Mouse (Mus musculus): Measurements from ENCODE around the gene Irf5.

Irf5 gene

DNA sequence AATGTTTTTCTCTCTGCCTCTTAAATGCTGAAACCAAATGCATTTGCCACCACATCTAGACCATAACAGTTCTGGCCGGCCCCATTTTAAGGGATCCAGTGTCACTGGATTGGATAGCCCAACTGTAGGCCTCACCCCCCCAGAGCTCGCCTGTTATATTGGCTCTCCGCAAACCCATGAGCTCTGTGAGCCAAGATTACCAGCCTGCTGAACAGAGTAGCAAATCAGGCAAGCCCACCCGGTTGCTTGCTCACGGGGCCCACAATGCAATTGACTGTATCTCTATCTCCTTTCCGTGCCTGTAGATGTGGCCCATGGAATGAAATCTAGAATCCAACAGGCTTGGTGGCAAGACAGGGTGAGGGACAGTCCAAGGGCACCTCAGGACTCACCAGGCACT lies 25.6 kb upstream of the Irf5 start:
- Histone ChIP-seq H3K4me3 (replicated peaks; ENCODE audit: low read length) (no peak overlapping the region), H3K9me3 (ENCODE audit: low read length) (no peaks in the 10 kb centered on the region), H3K4me1 (replicated peaks; ENCODE audit: low read depth, low read length) (peaks cover 27% of the 10 kb centered on the region), H3K27me3 (ENCODE audit: insufficient read depth, low read length) (peaks cover 51% of the 10 kb centered on the region), H3K36me3 (ENCODE audit: insufficient read depth, low read length) (no peaks in the 10 kb centered on the region)
- no peak for TF ChIP-seq POU5F1 (IDR thresholded peaks at IDR 0.05; ENCODE audit: borderline replicate concordance, low read length)
- no peak for TF ChIP-seq CTCF (conservative IDR thresholded peaks at IDR 0.05; ENCODE audit: low read length)
- no peak for TF ChIP-seq NANOG (IDR thresholded peaks at IDR 0.05; ENCODE audit: borderline replicate concordance, low read length)

DNA sequence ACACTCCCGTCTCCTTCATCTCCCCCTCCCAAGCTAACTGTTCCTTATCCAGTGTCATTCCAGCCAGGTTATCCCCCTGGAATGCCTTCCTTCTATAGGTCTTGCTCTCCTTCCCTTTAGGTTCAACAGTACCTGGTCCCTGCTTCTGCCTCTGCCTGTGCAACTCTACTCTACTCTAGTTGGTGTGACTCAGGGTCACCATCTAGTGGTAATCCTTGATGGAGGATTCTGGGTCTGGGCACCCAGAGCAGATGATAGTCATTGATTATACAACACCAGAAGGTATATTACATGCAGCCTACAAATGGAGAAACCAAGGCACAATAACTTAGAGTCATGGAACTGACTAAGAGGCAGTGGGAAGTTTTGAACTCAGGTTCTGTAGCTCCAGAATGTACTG lies 24.8 kb upstream of the Irf5 start:
- H3K36me3 ChIP-seq (ENCODE audit: insufficient read depth, low read length): no peaks in the 10 kb centered on the region

DNA sequence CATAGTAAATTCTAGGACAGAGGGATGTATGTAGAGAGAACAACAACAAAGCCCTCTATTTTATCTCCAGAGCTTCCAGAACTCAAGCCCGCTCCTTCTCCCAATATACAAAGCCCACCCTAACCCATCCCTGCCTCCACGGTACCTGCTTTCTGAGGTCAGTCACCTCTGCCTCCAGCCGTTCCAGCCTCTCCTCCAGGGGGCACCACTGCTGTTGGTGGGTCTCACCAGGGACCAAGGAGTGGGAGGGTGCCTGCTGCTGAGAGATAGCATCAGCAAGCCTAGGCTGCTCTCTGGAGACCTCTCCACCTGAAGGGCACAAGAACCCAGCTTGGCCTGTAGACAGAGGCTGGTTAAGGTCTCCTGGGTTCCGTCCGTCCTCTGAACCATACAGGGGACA lies 20.9 kb upstream of the Irf5 start:
- TF ChIP-seq POU5F1 (IDR thresholded peaks at IDR 0.05; ENCODE audit: borderline replicate concordance, low read length): no peak
- no peak for TF ChIP-seq NANOG (IDR thresholded peaks at IDR 0.05; ENCODE audit: borderline replicate concordance, low read length)
- TF ChIP-seq CTCF (conservative IDR thresholded peaks at IDR 0.05; ENCODE audit: low read length): no peak
- Histone ChIP-seq H3K9me3 (ENCODE audit: low read length) (no peaks in the 10 kb centered on the region), H3K4me3 (replicated peaks; ENCODE audit: low read length) (no peak overlapping the region), H3K36me3 (ENCODE audit: insufficient read depth, low read length) (no peaks in the 10 kb centered on the region), H3K27me3 (ENCODE audit: insufficient read depth, low read length) (peaks cover 72% of the 10 kb centered on the region), H3K4me1 (replicated peaks; ENCODE audit: low read depth, low read length) (peaks cover 27% of the 10 kb centered on the region)

More for the DNA sequence above, 24.8 kb upstream of the Irf5 start:
- Histone ChIP-seq H3K4me3 (replicated peaks; ENCODE audit: low read length) (no peak overlapping the region), H3K27me3 (ENCODE audit: insufficient read depth, low read length) (peaks cover 51% of the 10 kb centered on the region), H3K4me1 (replicated peaks; ENCODE audit: low read depth, low read length) (peaks cover 20% of the 10 kb centered on the region), H3K9me3 (ENCODE audit: low read length) (no peaks in the 10 kb centered on the region)
- no peak for TF ChIP-seq NANOG (IDR thresholded peaks at IDR 0.05; ENCODE audit: borderline replicate concordance, low read length)
- no peak for TF ChIP-seq POU5F1 (IDR thresholded peaks at IDR 0.05; ENCODE audit: borderline replicate concordance, low read length)
- peak; percentile 23 for TF ChIP-seq CTCF (conservative IDR thresholded peaks at IDR 0.05; ENCODE audit: low read length)

DNA sequence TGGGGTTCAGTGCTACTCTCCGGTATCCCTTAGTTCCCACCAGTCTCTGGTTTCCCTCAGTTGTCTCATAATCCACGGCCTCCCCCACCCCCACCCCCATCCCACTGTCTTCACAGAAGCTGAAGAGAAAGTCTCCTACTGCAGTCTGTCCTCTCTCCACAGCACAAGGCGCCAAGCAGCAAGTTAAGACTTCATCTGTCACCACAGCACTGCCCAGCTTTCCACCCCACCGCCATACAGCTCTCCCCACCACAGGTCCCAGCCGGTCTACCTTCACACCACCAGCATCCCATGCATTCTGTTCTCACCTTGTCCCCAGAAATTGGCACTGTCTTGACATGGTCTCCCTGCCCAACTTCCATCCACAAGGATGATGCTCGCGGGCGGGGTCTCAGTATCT lies 19.6 kb upstream of the Irf5 start:
- no peak for TF ChIP-seq CTCF (conservative IDR thresholded peaks at IDR 0.05; ENCODE audit: low read length)
- TF ChIP-seq NANOG (IDR thresholded peaks at IDR 0.05; ENCODE audit: borderline replicate concordance, low read length): no peak
- TF ChIP-seq POU5F1 (IDR thresholded peaks at IDR 0.05; ENCODE audit: borderline replicate concordance, low read length): no peak
- Histone ChIP-seq H3K27me3 (ENCODE audit: insufficient read depth, low read length) (peaks cover 76% of the 10 kb centered on the region), H3K36me3 (ENCODE audit: insufficient read depth, low read length) (no peaks in the 10 kb centered on the region), H3K4me3 (replicated peaks; ENCODE audit: low read length) (peak overlapping the region; percentile 79), H3K9me3 (ENCODE audit: low read length) (no peaks in the 10 kb centered on the region), H3K4me1 (replicated peaks; ENCODE audit: low read depth, low read length) (peaks cover 28% of the 10 kb centered on the region)

DNA sequence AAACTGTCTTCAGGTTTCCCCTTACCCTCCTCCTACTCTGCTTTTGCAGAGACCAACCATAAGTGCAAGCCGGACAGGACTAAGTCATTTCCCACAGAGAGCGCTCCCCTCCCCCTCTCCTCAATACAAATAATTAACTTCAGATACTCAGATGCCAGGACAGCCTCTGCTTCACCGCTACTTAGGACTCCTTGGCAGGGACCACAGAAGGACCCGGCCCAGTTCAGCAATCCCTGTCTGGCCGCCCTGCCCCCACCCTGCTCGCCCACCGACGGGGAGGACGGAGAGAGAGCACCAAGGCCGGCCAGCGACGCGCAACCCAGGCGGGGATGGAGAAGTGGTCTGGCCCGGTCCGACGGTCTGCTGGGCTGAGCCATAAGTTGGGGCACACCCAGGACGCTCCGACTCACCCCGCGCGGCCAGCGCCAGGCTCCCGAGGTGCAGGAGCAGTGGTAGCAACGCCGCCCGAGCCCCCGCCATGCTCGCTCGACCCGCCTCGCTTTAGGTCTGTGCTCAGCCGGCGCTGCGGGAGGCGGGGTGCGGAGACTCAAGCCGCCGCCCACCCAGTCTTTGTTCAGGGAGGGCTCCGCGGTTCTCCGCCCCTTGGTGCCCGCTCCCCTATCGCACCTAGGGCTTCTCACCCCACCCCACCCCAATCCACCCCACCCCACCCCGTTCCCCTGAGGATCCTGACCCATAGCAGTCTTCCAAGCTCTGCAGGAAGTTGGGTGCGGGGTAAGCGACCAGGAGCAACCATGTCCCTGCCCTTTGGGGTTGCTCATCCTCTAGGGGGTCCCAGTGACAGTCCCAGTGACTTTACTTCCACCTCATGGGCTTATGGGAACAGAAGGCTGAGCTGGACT lies 18.7 kb upstream of the Irf5 start, which contains the start of gene Kcp:
Kcp (minus strand) TSS at position 506 of the 863 bp plus-strand sequence.
- H3K4me3 ChIP-seq (replicated peaks; ENCODE audit: low read length): peak within 1 kb of the TSS; percentile 79
- peaks cover 37% of the 10 kb centered on the region for H3K4me1 ChIP-seq (replicated peaks; ENCODE audit: low read depth, low read length)
- no peaks in the 10 kb centered on the region for H3K36me3 ChIP-seq (ENCODE audit: insufficient read depth, low read length)
- no peaks in the 10 kb centered on the region for H3K9me3 ChIP-seq (ENCODE audit: low read length)
- peaks cover 81% of the 10 kb centered on the region for H3K27me3 ChIP-seq (ENCODE audit: insufficient read depth, low read length)
- no peak for TF ChIP-seq NANOG (IDR thresholded peaks at IDR 0.05; ENCODE audit: borderline replicate concordance, low read length)
- TF ChIP-seq POU5F1 (IDR thresholded peaks at IDR 0.05; ENCODE audit: borderline replicate concordance, low read length): no peak
- TF ChIP-seq CTCF (conservative IDR thresholded peaks at IDR 0.05; ENCODE audit: low read length): no peak

DNA sequence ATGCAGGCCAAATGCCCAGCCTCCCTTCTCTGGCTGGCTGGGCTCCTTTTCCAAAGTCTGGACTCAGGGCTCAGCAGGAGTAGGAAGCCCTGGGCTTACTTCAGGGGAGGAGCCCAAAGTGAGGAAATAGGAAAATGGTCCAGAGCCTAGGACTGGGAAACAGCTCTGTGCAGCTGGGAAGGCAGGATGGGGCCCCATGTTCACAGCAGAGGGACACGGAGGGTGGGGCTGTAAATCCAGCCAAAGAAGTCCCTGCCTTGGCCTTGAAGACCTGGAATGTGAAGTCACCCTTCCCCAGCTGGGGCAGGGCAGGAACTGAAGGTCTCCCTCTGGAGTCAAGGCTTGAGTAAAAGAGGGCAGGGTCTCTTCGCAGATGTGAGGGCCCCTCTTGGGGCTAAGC lies 17.3 kb upstream of the Irf5 start:
- Histone ChIP-seq H3K4me3 (replicated peaks; ENCODE audit: low read length) (no peak overlapping the region; the same call in 1 of the 2 replicates), H3K4me1 (replicated peaks; ENCODE audit: low read depth, low read length) (peaks cover 46% of the 10 kb centered on the region), H3K9me3 (ENCODE audit: low read length) (no peaks in the 10 kb centered on the region), H3K27me3 (ENCODE audit: insufficient read depth, low read length) (peaks cover 74% of the 10 kb centered on the region), H3K36me3 (ENCODE audit: insufficient read depth, low read length) (no peaks in the 10 kb centered on the region)
- TF ChIP-seq POU5F1 (IDR thresholded peaks at IDR 0.05; ENCODE audit: borderline replicate concordance, low read length) (no peak), NANOG (IDR thresholded peaks at IDR 0.05; ENCODE audit: borderline replicate concordance, low read length) (no peak), CTCF (conservative IDR thresholded peaks at IDR 0.05; ENCODE audit: low read length) (no peak)

DNA sequence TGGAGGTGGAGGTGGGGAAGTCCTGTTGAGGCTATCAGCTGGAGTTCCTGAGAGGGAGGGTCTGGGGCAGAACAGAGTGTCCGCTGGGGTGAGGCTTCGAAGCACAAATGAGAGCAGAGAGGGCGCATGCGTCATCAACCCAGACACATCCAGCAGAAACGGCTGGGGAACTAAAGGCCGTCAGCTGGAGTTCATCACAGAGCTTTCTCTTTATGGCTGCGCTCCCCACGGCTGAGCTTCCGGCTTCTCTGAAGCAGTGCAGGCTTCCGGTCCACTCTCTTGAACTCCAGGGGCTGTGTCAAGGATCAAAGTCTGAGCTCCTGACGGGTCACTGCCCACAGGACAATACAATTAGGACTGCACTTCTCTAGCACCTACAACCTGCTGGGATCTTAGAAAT lies 13.1 kb upstream of the Irf5 start:
- Histone ChIP-seq H3K4me1 (replicated peaks; ENCODE audit: low read depth, low read length) (peaks cover 41% of the 10 kb centered on the region), H3K36me3 (ENCODE audit: insufficient read depth, low read length) (no peaks in the 10 kb centered on the region)
- TF ChIP-seq POU5F1 (IDR thresholded peaks at IDR 0.05; ENCODE audit: borderline replicate concordance, low read length) (no peak), CTCF (conservative IDR thresholded peaks at IDR 0.05; ENCODE audit: low read length) (no peak), NANOG (IDR thresholded peaks at IDR 0.05; ENCODE audit: borderline replicate concordance, low read length) (no peak)

DNA sequence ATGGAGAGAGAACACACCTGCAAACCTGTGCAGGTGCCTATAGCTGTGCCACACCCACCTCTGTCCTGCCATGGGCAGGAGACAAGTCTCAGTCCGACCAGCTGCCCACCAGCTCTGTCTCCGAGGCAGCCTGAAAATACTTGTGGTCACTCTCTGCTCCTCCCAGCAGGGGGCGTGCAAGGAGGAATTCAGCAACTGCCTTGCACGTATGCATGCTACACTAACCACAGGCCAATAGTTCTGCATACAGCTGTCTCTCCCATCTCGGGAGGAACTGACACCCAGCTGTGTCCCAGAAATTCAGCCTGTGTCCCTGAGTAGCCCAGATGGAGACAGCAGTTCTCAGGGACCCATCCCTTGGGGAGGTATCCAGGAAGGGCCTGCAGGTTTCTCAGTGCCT lies 9.3 kb upstream of the Irf5 start:
- TF ChIP-seq NANOG (IDR thresholded peaks at IDR 0.05; ENCODE audit: borderline replicate concordance, low read length) (no peak), CTCF (conservative IDR thresholded peaks at IDR 0.05; ENCODE audit: low read length) (peak; percentile 65)
- Histone ChIP-seq H3K9me3 (ENCODE audit: low read length) (peaks cover 8% of the 10 kb centered on the region; the same call in 1 of the 2 replicates), H3K4me3 (replicated peaks; ENCODE audit: low read length) (no peak overlapping the region), H3K4me1 (replicated peaks; ENCODE audit: low read depth, low read length) (peaks cover 23% of the 10 kb centered on the region), H3K27me3 (ENCODE audit: insufficient read depth, low read length) (peaks cover 48% of the 10 kb centered on the region), H3K36me3 (ENCODE audit: insufficient read depth, low read length) (no peaks in the 10 kb centered on the region)

More for the DNA sequence above, 13.1 kb upstream of the Irf5 start:
- no peak overlapping the region; the same call in 1 of the 2 replicates for H3K4me3 ChIP-seq (replicated peaks; ENCODE audit: low read length)
- H3K27me3 ChIP-seq (ENCODE audit: insufficient read depth, low read length): peaks cover 65% of the 10 kb centered on the region
- H3K9me3 ChIP-seq (ENCODE audit: low read length): no peaks in the 10 kb centered on the region

Data from E14TG2a.4 (cell line).